ENCODE assay signal across 12 mouse cellular contexts in the genomic region with DNA sequence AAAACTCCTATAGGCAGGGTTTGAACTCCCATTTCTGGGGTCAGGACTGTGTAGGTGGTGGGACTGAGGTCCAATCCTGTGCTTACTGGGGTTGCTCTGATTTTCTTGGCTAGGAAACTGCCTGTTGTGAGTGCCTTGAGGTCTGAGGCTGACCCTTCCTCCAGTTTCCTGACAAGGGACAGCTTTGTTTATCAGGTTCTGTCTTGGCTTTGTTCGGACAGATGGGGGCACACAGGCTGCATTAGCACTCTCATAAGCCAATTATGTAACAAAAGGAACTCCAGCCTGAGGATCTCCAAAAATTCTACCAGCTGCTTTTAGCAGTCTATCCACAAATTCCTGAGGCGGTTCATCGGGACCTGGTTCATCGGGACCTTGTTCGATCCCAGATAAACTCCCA. TPM values are rescaled to one million over a fixed set of nuclear protein-coding genes. Genes with fewer than 3 reads are reported as not detected.
A peak's percentile ranks its signal among the peaks of the same experiment; 100 is the strongest.
DNase-seq lines count a peak whose midpoint lies in the region; ATAC-seq lines count a peak whose summit lies in the region.
"Had no signal": no experiment of that assay in that cellular context is flagged by ENCODE, and none has a peak within 500 bp of the region (broad histone marks: within the 10 kb centered on the region; RNA-seq: fewer than 3 reads in every experiment).

No protein-coding gene starts in this region.

- peaks cover 6% of the 10 kb centered on the region; the same call in 1 of the 2 replicates for H3K27me3 ChIP-seq in heart, embryonic 10.5 days (ENCODE audit: insufficient read depth, poor library complexity, severe bottlenecking)
- no peaks in the 10 kb centered on the region for H3K27me3 ChIP-seq in liver, embryonic 11.5 days (replicated peaks; ENCODE audit: control insufficient read depth, insufficient read depth, low read length)
- no peaks in the 10 kb centered on the region for H3K27me3 ChIP-seq in midbrain, embryonic 15.5 days (replicated peaks)
- H3K27me3 ChIP-seq: forebrain, embryonic 12.5 days; liver, embryonic 15.5 days had no signal

- no peak overlapping the region for H3K27ac ChIP-seq in heart, embryonic 10.5 days
- no peak overlapping the region for H3K27ac ChIP-seq in liver, embryonic 11.5 days (ENCODE audit: low read depth, low read length)
- H3K27ac ChIP-seq in midbrain, embryonic 15.5 days = no peak overlapping the region
- H3K27ac ChIP-seq: forebrain, embryonic 12.5 days; liver, embryonic 15.5 days had no signal

- H3K9ac ChIP-seq in liver, embryonic 11.5 days (ENCODE audit: low read depth, low read length) = peak overlapping the region; percentile 20; the same call in 1 of the 2 replicates
- no peak overlapping the region for H3K9ac ChIP-seq in midbrain, embryonic 15.5 days
- H3K9ac ChIP-seq: forebrain, embryonic 12.5 days; liver, embryonic 15.5 days had no signal

- H3K4me2 ChIP-seq in liver, embryonic 11.5 days = no peak overlapping the region
- no peak overlapping the region for H3K4me2 ChIP-seq in midbrain, embryonic 15.5 days
- H3K4me2 ChIP-seq: forebrain, embryonic 12.5 days; liver, embryonic 15.5 days had no signal

- peak; percentile 96 for DNase-seq in heart, adult 11 months
- no peak for DNase-seq in heart, embryonic 10.5 days (ENCODE audit: low spot score)
- DNase-seq in liver, embryonic 11.5 days (ENCODE audit: low spot score) = no peak
- DNase-seq in liver = no peak
- peak; percentile 28 to 38 for DNase-seq in heart, postnatal 10 days
- DNase-seq in retina, postnatal 1 day = peak; percentile 81
- no peak for DNase-seq in urinary bladder, postnatal 4 days (ENCODE audit: low spot score in 2 of 2)
- DNase-seq: gastrocnemius, postnatal 36 days had no signal

- intact Hi-C loops in heart, postnatal 10 days (cut with DNase I) = loop anchor here (5.0 kb wide), 1 partner anchor 235 kb away; no protein-coding TSS in a partner anchor

- no peak for ATAC-seq in liver, embryonic 11.5 days (replicated peaks; ENCODE audit: low FRiP score)
- ATAC-seq in midbrain, embryonic 15.5 days (replicated peaks) = no peak

- no peaks in the 10 kb centered on the region for H3K36me3 ChIP-seq in heart, embryonic 10.5 days
- H3K36me3 ChIP-seq in liver, embryonic 11.5 days (ENCODE audit: control insufficient read depth, insufficient read depth, low read length) = no peaks in the 10 kb centered on the region
- no peaks in the 10 kb centered on the region for H3K36me3 ChIP-seq in midbrain, embryonic 15.5 days (replicated peaks)
- H3K36me3 ChIP-seq: forebrain, embryonic 12.5 days; liver, embryonic 15.5 days had no signal

- H3K4me3 ChIP-seq in heart, embryonic 10.5 days = no peak overlapping the region
- H3K4me3 ChIP-seq in liver, embryonic 11.5 days (ENCODE audit: low read depth, low read length) = no peak overlapping the region
- no peak overlapping the region for H3K4me3 ChIP-seq in midbrain, embryonic 15.5 days
- H3K4me3 ChIP-seq: forebrain, embryonic 12.5 days; liver, embryonic 15.5 days had no signal

- 12% methylated on average over 5 of the region's 5 CpGs for WGBS in heart, embryonic 10.5 days
- 39% methylated on average over 5 of the region's 5 CpGs for WGBS in liver, embryonic 11.5 days
- WGBS in midbrain, embryonic 15.5 days = 10% methylated on average over 5 of the region's 5 CpGs

- H3K4me1 ChIP-seq in heart, embryonic 10.5 days = no peaks in the 10 kb centered on the region
- H3K4me1 ChIP-seq in liver, embryonic 11.5 days (replicated peaks; ENCODE audit: control insufficient read depth, insufficient read depth, low read length) = no peaks in the 10 kb centered on the region
- no peaks in the 10 kb centered on the region for H3K4me1 ChIP-seq in midbrain, embryonic 15.5 days
- H3K4me1 ChIP-seq: forebrain, embryonic 12.5 days; liver, embryonic 15.5 days had no signal

- no peaks in the 10 kb centered on the region for H3K9me3 ChIP-seq in heart, embryonic 10.5 days
- H3K9me3 ChIP-seq in liver, embryonic 11.5 days (ENCODE audit: control insufficient read depth, low read length) = no peaks in the 10 kb centered on the region
- no peaks in the 10 kb centered on the region for H3K9me3 ChIP-seq in midbrain, embryonic 15.5 days
- H3K9me3 ChIP-seq: forebrain, embryonic 12.5 days; liver, embryonic 15.5 days had no signal

RNA-seq across cellular contexts. Expression of gene Il5, which starts 21.8 kb away (rescaled TPM):
- polyA plus RNA-seq in heart, embryonic 10.5 days (2016; fragmentation: Nextera tagmentation; extraction: Ambion mirVana) = not detected in 2 replicates
- polyA plus RNA-seq in liver, embryonic 11.5 days (2014; fragmentation: Nextera tagmentation; extraction: Ambion mirVana) = not detected in 2 replicates
- not detected for total RNA-seq in heart, postnatal 10 days (2021)
- polyA plus RNA-seq in midbrain, embryonic 15.5 days (2015; fragmentation: Nextera tagmentation; extraction: Ambion mirVana) = not detected in 2 replicates
- total RNA-seq: gastrocnemius, postnatal 36 days had no signal
- polyA plus RNA-seq: forebrain, embryonic 12.5 days; intestine, embryonic 14.5 days; liver, embryonic 15.5 days had no signal

RNA-seq across cellular contexts. Expression of gene Irf1, which starts 27.5 kb away (rescaled TPM):
- polyA plus RNA-seq in heart, embryonic 10.5 days (2016; fragmentation: Nextera tagmentation; extraction: Ambion mirVana) = 7.9 TPM in 2 replicates
- 8.4 and 8.7 TPM in 2 replicates for polyA plus RNA-seq in liver, embryonic 11.5 days (2014; fragmentation: Nextera tagmentation; extraction: Ambion mirVana)
- total RNA-seq in heart, postnatal 10 days (2021) = 10 to 100 TPM; 15.3 to 18.4 TPM
- 2.6 and 3.1 TPM in 2 replicates for polyA plus RNA-seq in midbrain, embryonic 15.5 days (2015; fragmentation: Nextera tagmentation; extraction: Ambion mirVana)

RNA-seq across cellular contexts. Expression of gene Gm17334, which starts 30.6 kb away (rescaled TPM):
- polyA plus RNA-seq in heart, embryonic 10.5 days (2016; fragmentation: Nextera tagmentation; extraction: Ambion mirVana) = not detected in 2 replicates
- polyA plus RNA-seq in liver, embryonic 11.5 days (2014; fragmentation: Nextera tagmentation; extraction: Ambion mirVana) = not detected in 2 replicates
- under 1 TPM in 1 of 2 experiments, not detected in 1; 0.30 TPM for total RNA-seq in heart, postnatal 10 days (2021)
- not detected in 2 replicates for polyA plus RNA-seq in midbrain, embryonic 15.5 days (2015; fragmentation: Nextera tagmentation; extraction: Ambion mirVana)
- polyA plus RNA-seq: forebrain, embryonic 12.5 days had no signal

RNA-seq across cellular contexts. Expression of gene Rad50, which starts 35.2 kb away (rescaled TPM):
- polyA plus RNA-seq in heart, embryonic 10.5 days (2016; fragmentation: Nextera tagmentation; extraction: Ambion mirVana) = 22.0 and 26.5 TPM in 2 replicates
- 36.4 and 37.5 TPM in 2 replicates for polyA plus RNA-seq in liver, embryonic 11.5 days (2014; fragmentation: Nextera tagmentation; extraction: Ambion mirVana)
- 10 to 100 TPM in 1 of 2 experiments, 1 to 10 TPM in 1; 10.0 to 11.2 TPM for total RNA-seq in heart, postnatal 10 days (2021)
- 10.5 and 11.5 TPM in 2 replicates for polyA plus RNA-seq in midbrain, embryonic 15.5 days (2015; fragmentation: Nextera tagmentation; extraction: Ambion mirVana)

Comparison
In these comparisons a context has a peak if more than half of its experiments do, and no peak if none do; other contexts are left out.
1. DNase-seq: peak in heart, adult 11 months (single experiment), heart, postnatal 10 days (2 of 2) and retina, postnatal 1 day (single experiment); none in heart, embryonic 10.5 days (single experiment), liver, embryonic 11.5 days (single experiment), liver (single experiment) and urinary bladder, postnatal 4 days (0 of 2).